Mouse (Mus musculus) liver, embryonic 15.5 days (tissue): ENCODE data around the gene Nelfb. TPM values are rescaled to one million over a fixed set of nuclear protein-coding genes. Genes with fewer than 3 reads are reported as not detected.

Source experiments
- ATAC-seq: fragments of 200-750 bp; cut with Nextera tagmentation; 2 replicates; pipeline ENCODE4 v1.8.0; 2017; ENCODE audit warnings: moderate number of reproducible peaks, mild to moderate bottlenecking, moderate library complexity; ENCODE audit not compliant: insufficient read depth
- H3K27ac ChIP-seq: fragments of 300-500 bp; sonication (generic); replicated peaks from 2 replicates; pipeline ENCODE4 v1.5.1; 2015; ENCODE audit warnings: mild to moderate bottlenecking, inconsistent platforms
- H3K27me3 ChIP-seq: fragments of 300-500 bp; sonication (generic); 2 replicates; pipeline ENCODE4 v1.6.1; 2015; ENCODE audit warnings: mild to moderate bottlenecking, inconsistent platforms
- H3K36me3 ChIP-seq: fragments of 300-500 bp; sonication (generic); replicated peaks from 2 replicates; pipeline ENCODE4 v1.6.1; 2015; ENCODE audit warnings: moderate library complexity, mild to moderate bottlenecking, inconsistent platforms
- H3K4me1 ChIP-seq: fragments of 300-500 bp; sonication (generic); replicated peaks from 2 replicates; pipeline ENCODE4 v1.6.1; 2015; ENCODE audit warnings: inconsistent platforms
- H3K4me2 ChIP-seq: fragments of 300-500 bp; sonication (generic); 2 replicates; pipeline ENCODE4 v1.6.1; 2015; ENCODE audit warnings: moderate library complexity, mild to moderate bottlenecking, inconsistent platforms
- H3K4me3 ChIP-seq: fragments of 300-500 bp; sonication (generic); replicated peaks from 2 replicates; pipeline ENCODE4 v1.5.1; 2015; ENCODE audit warnings: mild to moderate bottlenecking, inconsistent platforms
- H3K9ac ChIP-seq: fragments of 300-500 bp; sonication (generic); 2 replicates; pipeline ENCODE4 v1.6.1; 2015; ENCODE audit warnings: moderate library complexity, mild to moderate bottlenecking, inconsistent platforms
- H3K9me3 ChIP-seq: fragments of 300-500 bp; sonication (generic); replicated peaks from 2 replicates; pipeline ENCODE4 v1.6.1; 2016; ENCODE audit warnings: inconsistent platforms
- WGBS: fragments of 180-500 bp; shearing (Covaris S2); methylation state at CpG from one replicate; pipeline ENCODE4 v1.1.7; 2015; ENCODE audit warnings: mixed read lengths; ENCODE audit not compliant: insufficient replicate concordance; 5-methylcytosine and 5-hydroxymethylcytosine counted together
- polyA plus RNA-seq: library from polyadenylated mRNA; unstranded; fragments of >200 nt; fragmentation: Nextera tagmentation; extraction: Ambion mirVana; gene quantifications from 2 replicates; pipeline ENCODE4 v1.2.1, GENCODE M21; 2015

Gene Nelfb
- polyA plus RNA-seq, 1 experiment from 2014 or later = 35.9 TPM

DNA sequence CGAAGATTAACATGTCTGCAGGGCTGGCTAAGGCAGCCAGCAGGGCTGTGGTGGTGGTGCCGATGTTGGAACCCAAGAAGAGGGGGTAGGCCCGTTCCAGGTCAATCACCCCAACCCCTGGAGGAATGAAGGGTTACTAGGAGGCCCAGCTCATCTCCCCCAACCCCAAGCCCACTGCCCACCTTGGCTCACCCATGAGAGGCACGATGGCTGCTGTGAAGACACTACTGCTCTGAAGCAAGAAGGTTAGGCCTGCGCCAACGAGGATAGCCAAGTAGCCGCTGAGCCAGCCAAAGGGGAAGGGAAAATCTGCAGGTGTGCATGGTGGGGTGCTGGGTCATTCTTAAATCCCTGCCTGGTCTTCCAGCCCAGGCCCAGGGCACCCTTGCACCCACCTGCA, 19.3 kb upstream of the Nelfb start:
- Histone ChIP-seq H3K4me2 (no peak overlapping the region), H3K9me3 (no peaks in the 10 kb centered on the region), H3K36me3 (no peaks in the 10 kb centered on the region), H3K9ac (no peak overlapping the region), H3K27me3 (peaks cover 31% of the 10 kb centered on the region), H3K4me1 (peaks cover 45% of the 10 kb centered on the region), H3K27ac (no peak overlapping the region), H3K4me3 (no peak overlapping the region)
- WGBS = 75% methylated on average over 7 of the region's 7 CpGs
- ATAC-seq = no peak

- no peak overlapping the region for H3K27ac ChIP-seq
- no peak overlapping the region for H3K9ac ChIP-seq
- peaks cover 47% of the 10 kb centered on the region for H3K4me1 ChIP-seq
- whole genome bisulfite sequencing = 71% methylated on average over 5 of the region's 5 CpGs
- H3K4me3 ChIP-seq = no peak overlapping the region
- no peak overlapping the region for H3K4me2 ChIP-seq
- no peaks in the 10 kb centered on the region for H3K9me3 ChIP-seq
- no peak for ATAC-seq
- H3K27me3 ChIP-seq = peaks cover 25% of the 10 kb centered on the region
- H3K36me3 ChIP-seq = no peaks in the 10 kb centered on the region
Observed at GRCm38 (mm10) chr2:25229582-25229981, 18.3 kb upstream of the Nelfb start.

GRCm38 (mm10) chr2:25228995-25229530, 17.8 kb upstream of the Nelfb start:
- Histone ChIP-seq H3K4me2 (peak overlapping the region; percentile 70), H3K9ac (no peak overlapping the region), H3K27ac (no peak overlapping the region), H3K9me3 (no peaks in the 10 kb centered on the region), H3K4me1 (peaks cover 42% of the 10 kb centered on the region), H3K27me3 (peaks cover 25% of the 10 kb centered on the region), H3K4me3 (peak overlapping the region; percentile 44; the same call in 1 of the 2 replicates), H3K36me3 (no peaks in the 10 kb centered on the region)
- ATAC-seq = no peak
- 71% methylated on average over 6 of the region's 6 CpGs for WGBS

- under 1% methylated on average over 7 of the region's 7 CpGs for WGBS
- H3K36me3 ChIP-seq = peaks cover 4% of the 10 kb centered on the region
- H3K9ac ChIP-seq = peak overlapping the region; percentile 46
- H3K4me1 ChIP-seq = peaks cover 40% of the 10 kb centered on the region
- H3K4me2 ChIP-seq = peak overlapping the region; percentile 70
- peak overlapping the region; percentile 44 for H3K4me3 ChIP-seq
- H3K27ac ChIP-seq = peak overlapping the region; percentile 71
- no peak for ATAC-seq
- peaks cover 25% of the 10 kb centered on the region for H3K27me3 ChIP-seq
- H3K9me3 ChIP-seq = no peaks in the 10 kb centered on the region
Observed at GRCm38 (mm10) chr2:25228431-25228889, 17.2 kb upstream of the Nelfb start.

GRCm38 (mm10) chr2:25227406-25227805, 16.1 kb upstream of the Nelfb start:
- Histone ChIP-seq H3K27me3 (peaks cover 17% of the 10 kb centered on the region), H3K4me1 (peaks cover 41% of the 10 kb centered on the region), H3K4me2 (no peak overlapping the region), H3K9ac (no peak overlapping the region), H3K4me3 (no peak overlapping the region), H3K9me3 (no peaks in the 10 kb centered on the region), H3K27ac (peak overlapping the region; percentile 71; the same call in 1 of the 2 replicates), H3K36me3 (peaks cover 15% of the 10 kb centered on the region)
- no peak for ATAC-seq
- WGBS = 91% methylated on average over 4 of the region's 4 CpGs

DNA sequence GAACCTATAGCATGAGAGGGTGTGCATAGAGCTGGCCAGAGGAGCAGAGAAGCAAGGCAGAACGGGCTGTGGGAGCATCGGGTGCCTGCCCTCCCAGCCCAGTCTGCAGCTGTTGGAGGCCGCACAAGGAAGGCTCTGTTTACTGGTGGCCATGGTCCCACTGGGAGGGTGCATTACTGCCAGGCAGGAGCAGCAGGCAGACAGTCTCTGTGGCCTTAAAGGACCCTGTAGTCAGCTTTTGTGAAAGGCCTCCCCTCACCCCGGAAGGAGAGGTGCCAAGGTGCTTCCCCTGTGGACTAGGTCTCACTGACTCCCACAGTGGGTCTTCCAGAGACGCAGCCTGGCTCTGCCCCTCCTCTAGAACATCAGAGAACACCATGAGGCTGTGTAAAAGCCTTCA, 15.6 kb upstream of the Nelfb start:
- peak overlapping the region; percentile 2; the same call in 1 of the 2 replicates for H3K27ac ChIP-seq
- H3K9me3 ChIP-seq = no peaks in the 10 kb centered on the region
- no peak overlapping the region for H3K9ac ChIP-seq
- no peak overlapping the region for H3K4me3 ChIP-seq
- H3K4me2 ChIP-seq = no peak overlapping the region
- peaks cover 17% of the 10 kb centered on the region for H3K27me3 ChIP-seq
- H3K36me3 ChIP-seq = peaks cover 20% of the 10 kb centered on the region
- H3K4me1 ChIP-seq = peaks cover 43% of the 10 kb centered on the region
- ATAC-seq = no peak
- 80% methylated on average over 5 of the region's 5 CpGs for WGBS

- Histone ChIP-seq H3K27ac (peak overlapping the region; percentile 98), H3K9me3 (no peaks in the 10 kb centered on the region), H3K27me3 (peaks cover 8% of the 10 kb centered on the region; the same call in 1 of the 2 replicates), H3K4me2 (peak overlapping the region; percentile 74), H3K36me3 (peaks cover 27% of the 10 kb centered on the region), H3K9ac (peak overlapping the region; percentile 78), H3K4me3 (peak overlapping the region; percentile 70), H3K4me1 (peaks cover 49% of the 10 kb centered on the region)
- WGBS = 78% methylated on average over 8 of the region's 8 CpGs
- no peak for ATAC-seq
Observed at GRCm38 (mm10) chr2:25225811-25226379, 14.6 kb upstream of the Nelfb start.

- peak overlapping the region; percentile 86 for H3K4me3 ChIP-seq
- peaks cover 49% of the 10 kb centered on the region for H3K4me1 ChIP-seq
- peak overlapping the region; percentile 98 for H3K27ac ChIP-seq
- peaks cover 1% of the 10 kb centered on the region; the same call in 1 of the 2 replicates for H3K27me3 ChIP-seq
- peaks cover 27% of the 10 kb centered on the region for H3K36me3 ChIP-seq
- WGBS = 2% methylated on average over 41 of the region's 41 CpGs
- peak overlapping the region; percentile 78 for H3K9ac ChIP-seq
- peak overlapping the region; percentile 74 for H3K4me2 ChIP-seq
- peak; percentile 91 for ATAC-seq
- H3K9me3 ChIP-seq = no peaks in the 10 kb centered on the region
Observed at GRCm38 (mm10) chr2:25224766-25225752, 13.8 kb upstream of the Nelfb start.

- no peaks in the 10 kb centered on the region; the same call in 1 of the 2 replicates for H3K27me3 ChIP-seq
- peaks cover 27% of the 10 kb centered on the region for H3K36me3 ChIP-seq
- ATAC-seq = no peak
- H3K9ac ChIP-seq = peak within 1 kb of the TSS; percentile 95
- no peaks in the 10 kb centered on the region for H3K9me3 ChIP-seq
- peak within 1 kb of the TSS; percentile 84 for H3K4me2 ChIP-seq
- under 1% methylated on average over 17 of the region's 17 CpGs for WGBS
- H3K4me3 ChIP-seq = peak within 1 kb of the TSS; percentile 86
- peak within 1 kb of the TSS; percentile 100 for H3K27ac ChIP-seq
- peaks cover 49% of the 10 kb centered on the region for H3K4me1 ChIP-seq
Observed at GRCm38 (mm10) chr2:25224492-25224765, 13.1 kb upstream of the Nelfb start, which contains the start of gene Tubb4b. TSS of gene Tubb4b (minus strand) at chr2:25224702.

DNA sequence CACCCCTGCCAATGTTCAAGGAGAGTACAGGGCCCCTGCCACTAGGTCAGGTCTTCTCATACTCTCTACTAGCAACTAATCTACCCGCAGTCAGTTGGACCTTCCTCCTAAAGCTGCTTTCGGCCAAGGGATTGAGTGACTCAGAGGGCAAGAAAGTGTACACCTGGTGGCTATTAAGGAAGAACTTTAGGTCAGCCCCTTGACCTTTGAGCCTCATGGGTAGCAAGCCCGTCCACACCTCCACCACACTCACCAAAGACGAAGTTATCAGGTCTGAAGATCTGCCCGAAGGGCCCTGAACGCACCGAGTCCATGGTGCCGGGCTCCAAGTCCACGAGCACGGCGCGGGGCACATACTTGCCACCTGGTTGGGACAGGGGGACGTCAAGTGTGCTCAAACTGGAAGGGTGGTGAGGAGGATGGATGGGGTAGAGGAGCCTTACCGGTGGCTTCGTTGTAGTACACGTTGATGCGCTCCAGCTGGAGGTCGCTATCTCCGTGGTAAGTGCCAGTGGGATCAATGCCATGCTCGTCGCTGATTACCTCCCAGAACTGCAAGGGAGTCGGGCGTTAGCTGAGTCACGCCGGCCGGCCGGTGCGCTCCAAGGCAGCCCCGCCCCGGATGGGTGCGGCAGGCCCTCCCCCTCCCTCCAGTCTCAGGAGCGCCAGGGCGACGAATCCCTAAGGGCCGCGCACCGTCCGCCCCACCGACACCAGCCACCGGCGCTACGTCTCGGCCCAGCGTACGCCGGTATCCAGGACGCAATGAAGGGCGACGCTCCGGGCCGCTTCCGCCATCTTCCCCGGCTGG, 12.6 kb upstream of the Nelfb start:
- H3K27ac ChIP-seq = peak overlapping the region; percentile 100
- H3K4me3 ChIP-seq = peak overlapping the region; percentile 86
- whole genome bisulfite sequencing = under 1% methylated on average over 52 of the region's 53 CpGs
- no peaks in the 10 kb centered on the region for H3K9me3 ChIP-seq
- H3K36me3 ChIP-seq = peaks cover 27% of the 10 kb centered on the region
- peak overlapping the region; percentile 84 for H3K4me2 ChIP-seq
- peak overlapping the region; percentile 95 for H3K9ac ChIP-seq
- ATAC-seq = peak; percentile 76
- no peaks in the 10 kb centered on the region for H3K27me3 ChIP-seq
- peaks cover 46% of the 10 kb centered on the region for H3K4me1 ChIP-seq
